9 mouse cellular contexts compared by ENCODE assay signal in genomic region chr2:93744346-93745229, GRCm38 (mm10).
DNase-seq lines count a peak whose midpoint lies in the region; ATAC-seq and TF ChIP-seq lines count a peak whose summit lies in the region.
"Had no signal": no experiment of that assay in that cellular context is flagged by ENCODE, and none has a peak within 500 bp of the region (broad histone marks: within the 10 kb centered on the region; RNA-seq: fewer than 3 reads in every experiment).

No protein-coding gene starts in this region.

- no peak overlapping the region for H3K9ac ChIP-seq in intestine, embryonic 14.5 days (ENCODE audit: low read length)
- no peak overlapping the region for H3K9ac ChIP-seq in intestine, embryonic 15.5 days
- H3K9ac ChIP-seq in liver, embryonic 14.5 days (replicated peaks) = no peak overlapping the region
- H3K9ac ChIP-seq: limb, embryonic 15.5 days had no signal

- 40% methylated on average over 11 of the region's 11 CpGs for WGBS in intestine, embryonic 14.5 days
- WGBS in intestine, embryonic 15.5 days = 47% methylated on average over 11 of the region's 11 CpGs
- 21% methylated on average over 11 of the region's 11 CpGs for WGBS in hindbrain, embryonic 10.5 days
- WGBS in liver, embryonic 14.5 days (ENCODE audit: insufficient replicate concordance) = 61% methylated on average over 11 of the region's 11 CpGs

- peaks cover 4% of the 10 kb centered on the region; the same call in 1 of the 2 replicates for H3K4me1 ChIP-seq in intestine, embryonic 14.5 days (replicated peaks; ENCODE audit: control insufficient read depth, insufficient read depth, low read length)
- peaks cover 14% of the 10 kb centered on the region; the same call in 1 of the 2 replicates for H3K4me1 ChIP-seq in intestine, embryonic 15.5 days (replicated peaks)
- H3K4me1 ChIP-seq in hindbrain, embryonic 10.5 days (replicated peaks) = peaks cover 69% of the 10 kb centered on the region
- H3K4me1 ChIP-seq in liver, embryonic 14.5 days (replicated peaks; ENCODE audit: control insufficient read depth in 2 of 2, insufficient read depth in 2 of 2, low read length in 1 of 2) = peaks cover 0 to 8% of the 10 kb centered on the region in 2 experiments; a peak in 1 of 4 replicates

- peak; percentile 28 for ATAC-seq in intestine, embryonic 14.5 days (replicated peaks; ENCODE audit: low FRiP score, low TSS enrichment, low read depth)
- no peak for ATAC-seq in intestine, embryonic 15.5 days
- no peak for ATAC-seq in liver, embryonic 14.5 days (ENCODE audit: insufficient read depth)
- no peak for ATAC-seq in erythroblast, adult 5-6 weeks (replicated peaks; ENCODE audit: low FRiP score, poor library complexity, severe bottlenecking)
- no peak for ATAC-seq in inflammation-experienced regulatory T-cells, adult 6 months

- no peak for TF ChIP-seq EP300 in liver, embryonic 14.5 days (IDR thresholded peaks at IDR 0.05; ENCODE audit: low read depth)

- no peaks in the 10 kb centered on the region for H3K27me3 ChIP-seq in intestine, embryonic 14.5 days (replicated peaks; ENCODE audit: control insufficient read depth, insufficient read depth, low read length)
- no peaks in the 10 kb centered on the region for H3K27me3 ChIP-seq in intestine, embryonic 15.5 days (replicated peaks)
- no peaks in the 10 kb centered on the region for H3K27me3 ChIP-seq in hindbrain, embryonic 10.5 days (ENCODE audit: insufficient read depth, poor library complexity, severe bottlenecking)
- no peaks in the 10 kb centered on the region for H3K27me3 ChIP-seq in liver, embryonic 14.5 days (ENCODE audit: control insufficient read depth, insufficient read depth, low read length)
- H3K27me3 ChIP-seq: limb, embryonic 15.5 days had no signal

- 0 out of 2 replicates have a peak, but pooled peaks have one; percentile 13 for TF ChIP-seq CTCF in liver, embryonic 14.5 days (IDR thresholded peaks at IDR 0.05; ENCODE audit: low read depth)

- H3K36me3 ChIP-seq in intestine, embryonic 14.5 days (ENCODE audit: control insufficient read depth, insufficient read depth, low read length) = no peaks in the 10 kb centered on the region
- H3K36me3 ChIP-seq in intestine, embryonic 15.5 days = no peaks in the 10 kb centered on the region
- H3K36me3 ChIP-seq in hindbrain, embryonic 10.5 days = no peaks in the 10 kb centered on the region
- H3K36me3 ChIP-seq in liver, embryonic 14.5 days (replicated peaks; ENCODE audit: control insufficient read depth, insufficient read depth, low read depth) = no peaks in the 10 kb centered on the region
- H3K36me3 ChIP-seq: limb, embryonic 15.5 days had no signal

- no peak overlapping the region for H3K4me2 ChIP-seq in intestine, embryonic 14.5 days (ENCODE audit: low read length)
- no peak overlapping the region for H3K4me2 ChIP-seq in intestine, embryonic 15.5 days (replicated peaks)
- no peak overlapping the region for H3K4me2 ChIP-seq in liver, embryonic 14.5 days (ENCODE audit: low read depth)
- H3K4me2 ChIP-seq: limb, embryonic 15.5 days had no signal

- H3K4me3 ChIP-seq in intestine, embryonic 14.5 days (ENCODE audit: low read depth, low read length) = no peak overlapping the region
- H3K4me3 ChIP-seq in intestine, embryonic 15.5 days (replicated peaks) = no peak overlapping the region
- no peak overlapping the region for H3K4me3 ChIP-seq in hindbrain, embryonic 10.5 days
- H3K4me3 ChIP-seq in liver, embryonic 14.5 days (ENCODE audit: insufficient read depth in 1 of 2, low read depth in 2 of 2, low read length in 2 of 2) = no peak overlapping the region
- H3K4me3 ChIP-seq: limb, embryonic 15.5 days had no signal

- H3K9me3 ChIP-seq in intestine, embryonic 14.5 days (ENCODE audit: control insufficient read depth, low read length) = no peaks in the 10 kb centered on the region
- H3K9me3 ChIP-seq in intestine, embryonic 15.5 days = no peaks in the 10 kb centered on the region
- H3K9me3 ChIP-seq in hindbrain, embryonic 10.5 days = no peaks in the 10 kb centered on the region
- no peaks in the 10 kb centered on the region for H3K9me3 ChIP-seq in liver, embryonic 14.5 days (ENCODE audit: control insufficient read depth, low read length)
- H3K9me3 ChIP-seq: limb, embryonic 15.5 days had no signal

- DNase-seq in intestine, embryonic 14.5 days (ENCODE audit: low spot score) = no peak
- peak; percentile 74 for DNase-seq in cerebellum, adult 11-12 months
- DNase-seq in hindbrain, embryonic 10.5 days (ENCODE audit: low spot score) = no peak
- no peak for DNase-seq in liver, embryonic 14.5 days (ENCODE audit: low read depth in 3 of 3, low spot score in 3 of 3)
- no peak for DNase-seq in urinary bladder, postnatal 36 days (ENCODE audit: low spot score in 2 of 2)

- H3K27ac ChIP-seq in intestine, embryonic 14.5 days (ENCODE audit: low read depth) = no peak overlapping the region
- no peak overlapping the region for H3K27ac ChIP-seq in intestine, embryonic 15.5 days
- H3K27ac ChIP-seq in hindbrain, embryonic 10.5 days = peak overlapping the region; percentile 5; the same call in 1 of the 2 replicates
- H3K27ac ChIP-seq in liver, embryonic 14.5 days = no peak overlapping the region
- H3K27ac ChIP-seq: limb, embryonic 15.5 days had no signal
